Mouse (Mus musculus) CH12.LX (cell line): Measurements from ENCODE around the gene Insm1. TPM values are rescaled to one million over a fixed set of nuclear protein-coding genes. Genes with fewer than 3 reads are reported as not detected.
A peak's percentile ranks its signal among the peaks of the same experiment; 100 is the strongest.

Experiments used
- DNase-seq: peaks from one replicate; pipeline ENCODE4 v3.0.0-alpha.2; 2013; ENCODE audit errors: extremely low read depth
- H3K27ac ChIP-seq: 2 replicates; pipeline ENCODE4 v1.5.1; 2012; ENCODE audit warnings: low read depth, mild to moderate bottlenecking, control low read depth, moderate library complexity; ENCODE audit not compliant: insufficient read depth
- H3K27me3 ChIP-seq: replicated peaks from 2 replicates; pipeline ENCODE3; 2012; ENCODE audit warnings: inconsistent platforms
- H3K36me3 ChIP-seq, 2 experiments: replicated peaks in 1 of 2; 2 replicates each; pipeline versions ENCODE3 to v1.6.1; 2012; ENCODE audit warnings: inconsistent platforms in 1 of 2, low read length in 1 of 2, mild to moderate bottlenecking in 1 of 2, mixed read lengths in 1 of 2, moderate library complexity in 1 of 2; ENCODE audit not compliant: control insufficient read depth in 1 of 2, insufficient read depth in 1 of 2
- H3K4me1 ChIP-seq, 2 experiments: 2 replicates each; pipeline ENCODE4 v1.6.1; 2012; ENCODE audit warnings: inconsistent platforms in 1 of 2, moderate library complexity in 1 of 2; ENCODE audit not compliant: insufficient read depth in 2 of 2, control insufficient read depth in 1 of 2
- H3K4me2 ChIP-seq: 2 replicates; pipeline ENCODE4 v1.6.1; 2012; ENCODE audit warnings: low read depth, mild to moderate bottlenecking, control low read depth; ENCODE audit not compliant: poor library complexity, insufficient read depth, severe bottlenecking
- H3K4me3 ChIP-seq, 3 experiments: fragments of 150-350 bp in 1 of 3; sonication (generic) in 1 of 3; replicated peaks in 1 of 3; 2 replicates each; pipeline versions ENCODE3 to v1.5.1; 2011 to 2012; ENCODE audit warnings: low read depth in 2 of 3, low read length in 2 of 3, mild to moderate bottlenecking in 2 of 3, moderate library complexity in 2 of 3, control low read depth in 1 of 3, improper control_type of control experiment in 1 of 3, inconsistent platforms in 1 of 3, mixed read lengths in 1 of 3; ENCODE audit not compliant: poor library complexity in 1 of 3
- H3K79me2 ChIP-seq: replicated peaks from 2 replicates; pipeline ENCODE4 v1.6.1; 2012; ENCODE audit warnings: mild to moderate bottlenecking, moderate library complexity; ENCODE audit not compliant: control insufficient read depth, poor library complexity, insufficient read depth, severe bottlenecking; ENCODE audit errors: extremely low read depth
- H3K9ac ChIP-seq: 2 replicates; pipeline ENCODE4 v1.6.1; 2012; ENCODE audit warnings: low read depth, mild to moderate bottlenecking, control low read depth, moderate library complexity; ENCODE audit not compliant: insufficient read depth
- H3K9me3 ChIP-seq: replicated peaks from 2 replicates; pipeline ENCODE3; 2012; ENCODE audit warnings: low read length, inconsistent platforms, mixed read lengths
- CHD1 ChIP-seq: IDR thresholded peaks from 2 replicates; pipeline ENCODE4 v1.6.1; 2012; ENCODE audit warnings: low read depth, low read length, improper control_type of control experiment, inconsistent platforms
- CHD2 ChIP-seq: IDR thresholded peaks from 2 replicates; pipeline ENCODE4 v1.6.1; 2011; ENCODE audit warnings: low read length, improper control_type of control experiment
- CTCF ChIP-seq, 2 experiments: IDR thresholded peaks in 1 of 2; conservative IDR thresholded peaks in 1 of 2; 2 replicates each; pipeline ENCODE4 v1.5.1; 2011 to 2012; ENCODE audit warnings: low read depth in 2 of 2, low read length in 2 of 2, improper control_type of control experiment in 1 of 2, inconsistent platforms in 1 of 2, mild to moderate bottlenecking in 1 of 2, moderate library complexity in 1 of 2
- E2F4 ChIP-seq: IDR thresholded peaks from 2 replicates; pipeline ENCODE4 v1.6.1; 2011; ENCODE audit warnings: low read depth, low read length, improper control_type of control experiment; ENCODE audit not compliant: insufficient replicate concordance
- ELF1 ChIP-seq: IDR thresholded peaks from 2 replicates; pipeline ENCODE4 v1.6.1; 2014; ENCODE audit warnings: low read depth, mild to moderate bottlenecking, inconsistent platforms, low read length, improper control_type of control experiment
- EP300 ChIP-seq: IDR thresholded peaks from 2 replicates; pipeline ENCODE4 v1.6.1; 2011; ENCODE audit warnings: low read length, improper control_type of control experiment
- ETS1 ChIP-seq: conservative IDR thresholded peaks from 2 replicates; pipeline ENCODE4 v1.6.1; 2012; ENCODE audit warnings: low read depth, mild to moderate bottlenecking, inconsistent platforms, low read length, improper control_type of control experiment, moderate library complexity
- GABPA ChIP-seq: IDR thresholded peaks from 2 replicates; pipeline ENCODE4 v1.6.1; 2012; ENCODE audit warnings: low read depth, low read length, improper control_type of control experiment, inconsistent platforms; ENCODE audit not compliant: insufficient replicate concordance
- IRF4 ChIP-seq: IDR thresholded peaks from 2 replicates; pipeline ENCODE4 v1.6.1; 2014; ENCODE audit warnings: low read depth, mild to moderate bottlenecking, inconsistent platforms, low read length, improper control_type of control experiment
- JUN ChIP-seq: IDR thresholded peaks from 2 replicates; pipeline ENCODE4 v1.6.1; 2011; ENCODE audit warnings: low read depth, mild to moderate bottlenecking, low read length, improper control_type of control experiment, moderate library complexity; ENCODE audit not compliant: insufficient read depth
- JUND ChIP-seq: conservative IDR thresholded peaks from 2 replicates; pipeline ENCODE4 v1.6.1; 2011; ENCODE audit warnings: low read depth, low read length, improper control_type of control experiment
- KAT2A ChIP-seq: IDR thresholded peaks from 2 replicates; pipeline ENCODE4 v1.6.1; 2012; ENCODE audit warnings: low read length, improper control_type of control experiment, inconsistent platforms; ENCODE audit not compliant: insufficient replicate concordance
- MAX ChIP-seq: IDR thresholded peaks from 2 replicates; pipeline ENCODE4 v1.6.1; 2011; ENCODE audit warnings: low read length, improper control_type of control experiment
- MEF2A ChIP-seq: IDR thresholded peaks from 2 replicates; pipeline ENCODE4 v1.6.1; 2014; ENCODE audit warnings: low read depth, mild to moderate bottlenecking, inconsistent platforms, low read length, improper control_type of control experiment, borderline replicate concordance
- MXI1 ChIP-seq: IDR thresholded peaks from 2 replicates; pipeline ENCODE4 v1.6.1; 2011; ENCODE audit warnings: mild to moderate bottlenecking, low read depth, low read length, improper control_type of control experiment
- MYC ChIP-seq: IDR thresholded peaks from 2 replicates; pipeline ENCODE4 v1.6.1; 2011; ENCODE audit warnings: low read depth, mild to moderate bottlenecking, improper control_type of control experiment, low read length
- NELFE ChIP-seq: IDR thresholded peaks from 2 replicates; pipeline ENCODE4 v1.6.1; 2011; ENCODE audit warnings: low read depth, low read length, improper control_type of control experiment
- NRF1 ChIP-seq: IDR thresholded peaks from 2 replicates; pipeline ENCODE4 v1.6.1; 2014; ENCODE audit warnings: low read depth, mild to moderate bottlenecking, inconsistent platforms, low read length, improper control_type of control experiment, moderate library complexity
- PAX5 ChIP-seq: IDR thresholded peaks from 2 replicates; pipeline ENCODE4 v1.6.1; 2012; ENCODE audit warnings: low read length, inconsistent platforms, mixed read lengths
- POLR2A ChIP-seq: IDR thresholded peaks from 2 replicates; pipeline ENCODE4 v1.6.1; 2011; ENCODE audit warnings: low read depth, mild to moderate bottlenecking, improper control_type of control experiment, low read length
- POLR2AphosphoS2 ChIP-seq: IDR thresholded peaks from 2 replicates; pipeline ENCODE4 v1.6.1; 2011; ENCODE audit warnings: low read depth, low read length, improper control_type of control experiment
- RAD21 ChIP-seq: IDR thresholded peaks from 2 replicates; pipeline ENCODE4 v1.6.1; 2011; ENCODE audit warnings: low read depth, mild to moderate bottlenecking, low read length, improper control_type of control experiment, moderate library complexity
- RCOR1 ChIP-seq: conservative IDR thresholded peaks from 2 replicates; pipeline ENCODE4 v1.6.1; 2012; ENCODE audit warnings: low read depth, mild to moderate bottlenecking, inconsistent platforms, low read length, improper control_type of control experiment
- SIN3A ChIP-seq: IDR thresholded peaks from 2 replicates; pipeline ENCODE4 v1.6.1; 2012; ENCODE audit warnings: low read length, improper control_type of control experiment, inconsistent platforms
- TCF12 ChIP-seq: IDR thresholded peaks from 2 replicates; pipeline ENCODE4 v1.6.1; 2014; ENCODE audit warnings: low read depth, mild to moderate bottlenecking, inconsistent platforms, low read length, improper control_type of control experiment
- UBTF ChIP-seq: IDR thresholded peaks from 2 replicates; pipeline ENCODE4 v1.6.1; 2012; ENCODE audit warnings: low read depth, mild to moderate bottlenecking, inconsistent platforms, low read length, improper control_type of control experiment, moderate library complexity
- USF2 ChIP-seq: conservative IDR thresholded peaks from 2 replicates; pipeline ENCODE4 v1.6.1; 2011; ENCODE audit warnings: low read depth, low read length, improper control_type of control experiment
- ZC3H11A ChIP-seq: IDR thresholded peaks from 2 replicates; pipeline ENCODE4 v1.6.1; 2012; ENCODE audit warnings: low read depth, mild to moderate bottlenecking, inconsistent platforms, low read length, improper control_type of control experiment
- ZKSCAN1 ChIP-seq: IDR thresholded peaks from 2 replicates; pipeline ENCODE4 v1.6.1; 2012; ENCODE audit warnings: low read depth, inconsistent platforms, low read length, improper control_type of control experiment, borderline replicate concordance
- ZMIZ1 ChIP-seq: IDR thresholded peaks from 2 replicates; pipeline ENCODE4 v1.6.1; 2012; ENCODE audit warnings: low read depth, mild to moderate bottlenecking, inconsistent platforms, low read length, improper control_type of control experiment
- ZNF384 ChIP-seq: IDR thresholded peaks from 2 replicates; pipeline ENCODE4 v1.6.1; 2012; ENCODE audit warnings: low read depth, low read length, improper control_type of control experiment, inconsistent platforms
- dilution Hi-C: fragments of 300-500 bp; cut with MboI; formaldehyde crosslinking; loops from 2 replicates; pipeline ENCODE4 v1.14.3; 2020; ENCODE audit warnings: low sequenced_read_pairs; ENCODE audit not compliant: extremely low pct_unique_long_range_greater_than_20kb, extremely low pct_ligation_motif_present
- in situ Hi-C: fragments of 300-500 bp; cut with MboI; formaldehyde crosslinking; loops from 3 replicates; pipeline ENCODE4 v1.14.3; 2019; ENCODE audit warnings: low sequenced_read_pairs, low pct_ligation_motif_present, low pct_unique_long_range_greater_than_20kb, mixed read lengths
- polyA plus RNA-seq: library from polyadenylated mRNA; unstranded; fragments of >175 nt; gene quantifications from 2 replicates; pipeline ENCODE4 v1.2.1, GENCODE M21; 2012; ENCODE audit warnings: low read depth; ENCODE audit not compliant: insufficient read length
- total RNA-seq, 2 experiments: library from RNA; depleted of rRNA; stranded (reverse); fragments of 300-350 nt in 1 of 2; fragments of >200 nt in 1 of 2; gene quantifications; 2 replicates each; pipeline ENCODE4 v1.2.3; 2012 to 2014

Insm1 gene
- total and polyA plus RNA-seq, 3 experiments: not detected

- Histone ChIP-seq H3K79me2 (no peaks in the 10 kb centered on the region), H3K4me1 (peaks cover 0 to 8% of the 10 kb centered on the region in 2 experiments; a peak in 2 of 4 replicates), H3K27me3 (no peaks in the 10 kb centered on the region), H3K4me2 (0 out of 2 replicates have a peak overlapping the region, but pooled peaks have one; percentile 17), H3K9me3 (no peaks in the 10 kb centered on the region), H3K4me3 (no peak overlapping the region), H3K9ac (no peak overlapping the region), H3K27ac (no peak overlapping the region), H3K36me3 (no peaks in the 10 kb centered on the region)
- dilution Hi-C loops (no loop called here), in situ Hi-C loops (no loop called here)
- DNase-seq: no peak
- TF ChIP-seq ELF1 (no peak), RAD21 (no peak), MXI1 (no peak), POLR2AphosphoS2 (no peak), IRF4 (no peak), CHD2 (no peak), UBTF (no peak), JUN (no peak), ZKSCAN1 (no peak), ZC3H11A (no peak), SIN3A (no peak), MEF2A (no peak), RCOR1 (no peak), MAX (no peak), KAT2A (no peak), TCF12 (no peak), ZMIZ1 (no peak), ETS1 (no peak), E2F4 (no peak), EP300 (no peak)
Measured at GRCm38 (mm10) chr2:146197947-146198346, 23.8 kb upstream of the Insm1 start.

GRCm38 (mm10) chr2:146210968-146211367 is 10.8 kb upstream of the Insm1 start:
- in situ Hi-C loops: no loop called here
- dilution Hi-C loops: no loop called here
- Histone ChIP-seq H3K9ac (no peak overlapping the region), H3K4me3 (no peak overlapping the region), H3K36me3 (no peaks in the 10 kb centered on the region), H3K9me3 (no peaks in the 10 kb centered on the region), H3K27ac (no peak overlapping the region), H3K4me1 (peaks cover 3 to 33% of the 10 kb centered on the region in 2 experiments; a peak in 3 of 4 replicates), H3K79me2 (no peaks in the 10 kb centered on the region), H3K4me2 (no peak overlapping the region), H3K27me3 (no peaks in the 10 kb centered on the region)
- DNase-seq: no peak
- TF ChIP-seq MYC (no peak), MEF2A (no peak), CTCF (conservative IDR thresholded peaks at IDR 0.05 in 1 of 2, IDR thresholded peaks at IDR 0.05 in 1 of 2; ENCODE audit: low read depth in 2 of 2, low read length in 2 of 2) (no peak), CHD1 (no peak), ZC3H11A (no peak), NRF1 (no peak), ELF1 (no peak), USF2 (no peak), ZNF384 (no peak), JUND (no peak), PAX5 (no peak), POLR2A (no peak), GABPA (no peak), MAX (no peak), NELFE (no peak), JUN (no peak), EP300 (no peak)
